In the genomic region with DNA sequence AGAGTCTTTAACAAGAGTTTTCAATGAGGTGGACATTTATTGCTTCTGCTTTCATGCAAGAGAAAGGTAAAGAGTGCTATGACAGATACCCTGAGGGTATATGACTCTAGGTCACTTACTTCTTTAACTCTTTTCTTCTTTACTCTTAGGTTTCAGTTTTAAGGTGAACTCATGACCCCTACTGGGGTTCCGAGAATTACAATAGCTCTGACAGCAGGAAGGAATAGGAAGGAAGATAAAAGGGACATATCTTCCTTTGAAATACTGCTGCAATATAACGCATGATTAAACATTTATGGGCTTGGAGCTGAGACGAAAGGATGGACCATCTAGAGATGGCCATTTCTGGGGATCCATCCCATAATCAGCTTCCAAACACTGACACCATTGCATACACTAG, we compare ENCODE assay signal across 32 mouse cellular contexts. TPM values are rescaled to one million over a fixed set of nuclear protein-coding genes. Genes with fewer than 3 reads are reported as not detected.
DNase-seq lines count a peak whose midpoint lies in the region; ATAC-seq lines count a peak whose summit lies in the region.
"Had no signal": no experiment of that assay in that cellular context is flagged by ENCODE, and none has a peak within 500 bp of the region (broad histone marks: within the 10 kb centered on the region; RNA-seq: fewer than 3 reads in every experiment).

No protein-coding gene starts in this region.

- no peaks in the 10 kb centered on the region for H3K4me1 ChIP-seq in hindbrain, embryonic 12.5 days
- H3K4me1 ChIP-seq: hindbrain, embryonic 15.5 days; kidney, embryonic 15.5 days; limb, embryonic 15.5 days; liver, embryonic 13.5 days; midbrain, embryonic 10.5 days; midbrain, embryonic 15.5 days had no signal

- H3K27ac ChIP-seq in hindbrain, embryonic 12.5 days = no peak overlapping the region
- H3K27ac ChIP-seq: gastrocnemius, adult 2 months; hindbrain, embryonic 15.5 days; kidney, embryonic 15.5 days; limb, embryonic 10.5 days; limb, embryonic 15.5 days; liver, embryonic 13.5 days; macrophage; midbrain, embryonic 10.5 days; midbrain, embryonic 15.5 days had no signal

- H3K27me3 ChIP-seq in hindbrain, embryonic 12.5 days = no peaks in the 10 kb centered on the region
- H3K27me3 ChIP-seq: hindbrain, embryonic 15.5 days; kidney, embryonic 15.5 days; limb, embryonic 15.5 days; liver, embryonic 13.5 days; midbrain, embryonic 15.5 days had no signal

- H3K4me3 ChIP-seq in hindbrain, embryonic 12.5 days = no peak overlapping the region
- H3K4me3 ChIP-seq: erythroblast, embryonic 14.5 days; gastrocnemius, adult 2 months; hindbrain, embryonic 15.5 days; kidney, embryonic 15.5 days; limb, embryonic 10.5 days; limb, embryonic 15.5 days; liver, embryonic 13.5 days; midbrain, embryonic 10.5 days; midbrain, embryonic 15.5 days had no signal

- no peak overlapping the region for H3K4me2 ChIP-seq in hindbrain, embryonic 12.5 days (replicated peaks)
- H3K4me2 ChIP-seq: heart, embryonic 11.5 days; hindbrain, embryonic 15.5 days; kidney, embryonic 15.5 days; limb, embryonic 15.5 days; liver, embryonic 13.5 days; midbrain, embryonic 15.5 days had no signal

- peaks cover 18% of the 10 kb centered on the region for H3K36me3 ChIP-seq in hindbrain, embryonic 12.5 days

- DNase-seq in 416B (ENCODE audit: low read depth) (peak; percentile 62), MEL-GATA-1-ER (ENCODE audit: extremely low read depth, low read depth) (peak; percentile 39)
- peak; percentile 32 for DNase-seq in CD4-positive helper T cell, adult 2 months (ENCODE audit: low read depth, low spot score)
- DNase-seq in cerebellum, postnatal 25 days = no peak
- no peak for DNase-seq in layer of hippocampus, postnatal 25 days (ENCODE audit: extremely low spot score in 1 of 2, low spot score in 1 of 2)
- DNase-seq: adrenal gland, postnatal 25 days; cerebellum, adult 11-12 months; cerebellum, adult 9-11 months; gastrocnemius, adult 2 months; gastrocnemius, postnatal 36 days; heart, adult 18-20 months; kidney, postnatal 4 days; layer of hippocampus, postnatal 36 days; liver, embryonic 13.5 days; lung, adult 18-20 months; lung, postnatal 10 days; right cerebral cortex, adult 18-20 months; spleen, adult 18-20 months; thymus, postnatal 4 days had no signal

- peak; percentile 64 for ATAC-seq in inflammation-experienced regulatory T-cells, adult 6 months
- ATAC-seq in hindbrain, embryonic 12.5 days (ENCODE audit: low FRiP score) = no peak
- ATAC-seq: forebrain, embryonic 16.5 days; intestine, embryonic 16.5 days; midbrain, embryonic 15.5 days had no signal

- H3K9ac ChIP-seq in hindbrain, embryonic 12.5 days = no peak overlapping the region
- H3K9ac ChIP-seq: hindbrain, embryonic 15.5 days; kidney, embryonic 15.5 days; limb, embryonic 15.5 days; liver, embryonic 13.5 days; midbrain, embryonic 15.5 days had no signal

- H3K9me3 ChIP-seq in hindbrain, embryonic 12.5 days (replicated peaks) = no peaks in the 10 kb centered on the region
- H3K9me3 ChIP-seq: hindbrain, embryonic 15.5 days; kidney, embryonic 15.5 days; limb, embryonic 10.5 days; limb, embryonic 15.5 days; liver, embryonic 13.5 days; midbrain, embryonic 10.5 days; midbrain, embryonic 15.5 days had no signal

- 48% methylated on average over 3 of the region's 3 CpGs for WGBS in hindbrain, embryonic 12.5 days

RNA-seq across cellular contexts. Expression of gene Anapc10, which starts 13.0 kb away (rescaled TPM):
- polyA plus RNA-seq in inflammation-experienced regulatory T-cells, adult 6 months (2017; shearing (Covaris generic)) = 10 to 100 TPM; 23.2 to 36.1 (median 27.5) TPM
- 40.8 and 41.7 TPM in 2 replicates for polyA plus RNA-seq in hindbrain, embryonic 12.5 days (2016; fragmentation: Nextera tagmentation; extraction: Ambion mirVana)
- total RNA-seq in layer of hippocampus, postnatal 25 days (2021) = 10 to 100 TPM in 1 of 2 experiments, 1 to 10 TPM in 1; 8.2 to 12.7 TPM
- polyA plus RNA-seq: erythroblast, embryonic 14.5 days had no signal

RNA-seq across cellular contexts. Expression of gene Abce1, which starts 13.0 kb away (rescaled TPM):
- polyA plus RNA-seq in inflammation-experienced regulatory T-cells, adult 6 months (2017; shearing (Covaris generic)) = 10 to 100 TPM; 75.1 to 86.3 (median 85.4) TPM
- polyA plus RNA-seq in hindbrain, embryonic 12.5 days (2016; fragmentation: Nextera tagmentation; extraction: Ambion mirVana) = 102 and 116 TPM in 2 replicates
- total RNA-seq in layer of hippocampus, postnatal 25 days (2021) = 10 to 100 TPM; 75.8 to 79.3 TPM

Comparison
In these comparisons a context has a peak if more than half of its experiments do, and no peak if none do; other contexts are left out.
1. DNase-seq: peak in 416B (single experiment), CD4-positive helper T cell, adult 2 months (single experiment) and MEL-GATA-1-ER (single experiment); none in cerebellum, postnatal 25 days (0 of 2) and layer of hippocampus, postnatal 25 days (0 of 2).